Mouse (Mus musculus) heart, postnatal 0 days (tissue): ENCODE measurements at regions not wholly inside any gene's neighbourhood (a gene's known extent, or its start where the extent isn't known, plus 50 kb on each side); places are given as distances from the start of the nearest gene placed in this dataset.
A peak's percentile ranks its signal among the peaks of the same experiment; 100 is the strongest.

Experiments
- ATAC-seq: fragments of 200-750 bp; cut with Nextera tagmentation; 2 replicates; pipeline ENCODE4 v1.8.0; 2017; ENCODE audit warnings: low read depth, moderate number of reproducible peaks, moderate library complexity; ENCODE audit not compliant: insufficient read depth
- DNase-seq: peaks from one replicate; pipeline ENCODE4 v3.0.0-alpha.2; 2016; ENCODE audit warnings: low spot score
- H3K27ac ChIP-seq: fragments of 300-500 bp; sonication (generic); 2 replicates; pipeline ENCODE4 v1.5.1; 2014; ENCODE audit warnings: low read depth, mild to moderate bottlenecking
- H3K27me3 ChIP-seq: fragments of 300-500 bp; sonication (generic); 2 replicates; pipeline ENCODE4 v1.6.1; 2014; ENCODE audit warnings: low read length, mixed read lengths; ENCODE audit not compliant: control insufficient read depth, insufficient read depth
- H3K36me3 ChIP-seq: fragments of 300-500 bp; sonication (generic); replicated peaks from 2 replicates; pipeline ENCODE4 v1.6.1; 2014; ENCODE audit warnings: low read length, mixed read lengths; ENCODE audit not compliant: control insufficient read depth, insufficient read depth
- H3K4me1 ChIP-seq: fragments of 300-500 bp; sonication (generic); 2 replicates; pipeline ENCODE4 v1.6.1; 2014; ENCODE audit warnings: antibody characterized with exemption; ENCODE audit not compliant: control insufficient read depth, insufficient read depth
- H3K4me2 ChIP-seq: fragments of 300-500 bp; sonication (generic); 2 replicates; pipeline ENCODE4 v1.6.1; 2014; ENCODE audit warnings: low read depth, mild to moderate bottlenecking, low read length, moderate library complexity
- H3K4me3 ChIP-seq: fragments of 300-500 bp; sonication (generic); 2 replicates; pipeline ENCODE4 v1.5.1; 2014; ENCODE audit warnings: low read depth, low read length
- H3K9ac ChIP-seq: fragments of 300-500 bp; sonication (generic); replicated peaks from 2 replicates; pipeline ENCODE4 v1.6.1; 2014; ENCODE audit warnings: low read depth, low read length, mixed read lengths
- H3K9me3 ChIP-seq: fragments of 300-500 bp; sonication (generic); replicated peaks from 2 replicates; pipeline ENCODE4 v1.6.1; 2016; ENCODE audit warnings: low read length; ENCODE audit not compliant: control insufficient read depth
- CTCF ChIP-seq: IDR thresholded peaks from 2 replicates; pipeline ENCODE4 v1.5.1; 2016; ENCODE audit warnings: antibody characterized with exemption, control low read depth, low read depth
- EP300 ChIP-seq: IDR thresholded peaks from 2 replicates; pipeline ENCODE4 v1.6.1; 2016; ENCODE audit warnings: antibody characterized with exemption, low read depth
- whole genome bisulfite sequencing: fragments of 180-500 bp; shearing (Covaris S2); extraction: QIAGEN DNeasy Blood & Tissue Kit; methylation state at CpG from one replicate; pipeline ENCODE4 v1.1.7; 2014; 5-methylcytosine and 5-hydroxymethylcytosine counted together

DNA sequence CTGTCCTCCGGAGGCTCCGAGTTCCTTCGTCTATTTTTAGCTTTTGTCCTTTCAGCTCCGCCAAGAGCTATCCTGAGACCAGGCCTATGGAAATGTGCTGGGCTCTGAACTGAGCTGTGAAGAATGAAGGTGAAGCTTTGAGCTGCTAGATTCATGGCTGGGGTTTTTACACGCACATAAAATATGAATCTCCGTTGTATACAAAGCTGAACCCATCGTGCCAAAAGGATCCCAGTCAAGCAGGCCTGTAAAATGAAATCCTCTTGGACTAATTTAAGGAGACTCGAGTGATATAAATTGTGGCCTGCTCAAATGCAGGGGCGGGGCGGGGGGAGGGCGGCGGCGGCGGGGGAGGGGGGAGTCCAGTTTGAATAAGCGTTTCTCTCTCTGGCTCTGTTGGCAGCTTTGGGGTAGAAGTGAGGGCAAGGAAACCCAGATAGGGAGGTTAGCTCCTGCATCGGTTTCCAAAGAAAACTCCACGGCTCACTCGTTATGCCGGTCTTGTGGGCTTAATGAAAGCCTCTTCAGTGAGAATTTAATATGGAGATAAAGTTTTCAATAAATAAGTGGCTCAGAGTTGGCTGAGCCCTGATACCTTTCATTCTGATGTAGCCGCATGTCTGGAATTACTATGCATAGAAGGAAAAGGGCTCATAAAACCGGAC, 277.1 kb upstream of the Pbx1 start:
- peak; percentile 70 for DNase-seq
- Histone ChIP-seq H3K4me2 (peak overlapping the region; percentile 53), H3K27ac (peak overlapping the region; percentile 84), H3K4me3 (peak overlapping the region; percentile 26), H3K36me3 (no peaks in the 10 kb centered on the region), H3K4me1 (no peaks in the 10 kb centered on the region; the same call in none of the 2 replicates), H3K9me3 (no peaks in the 10 kb centered on the region), H3K27me3 (no peaks in the 10 kb centered on the region), H3K9ac (no peak overlapping the region; the same call in none of the 2 replicates)
- TF ChIP-seq EP300 (no peak), CTCF (no peak)
- WGBS: 12% methylated on average over 21 of the region's 21 CpGs
- ATAC-seq: peak; percentile 80

DNA sequence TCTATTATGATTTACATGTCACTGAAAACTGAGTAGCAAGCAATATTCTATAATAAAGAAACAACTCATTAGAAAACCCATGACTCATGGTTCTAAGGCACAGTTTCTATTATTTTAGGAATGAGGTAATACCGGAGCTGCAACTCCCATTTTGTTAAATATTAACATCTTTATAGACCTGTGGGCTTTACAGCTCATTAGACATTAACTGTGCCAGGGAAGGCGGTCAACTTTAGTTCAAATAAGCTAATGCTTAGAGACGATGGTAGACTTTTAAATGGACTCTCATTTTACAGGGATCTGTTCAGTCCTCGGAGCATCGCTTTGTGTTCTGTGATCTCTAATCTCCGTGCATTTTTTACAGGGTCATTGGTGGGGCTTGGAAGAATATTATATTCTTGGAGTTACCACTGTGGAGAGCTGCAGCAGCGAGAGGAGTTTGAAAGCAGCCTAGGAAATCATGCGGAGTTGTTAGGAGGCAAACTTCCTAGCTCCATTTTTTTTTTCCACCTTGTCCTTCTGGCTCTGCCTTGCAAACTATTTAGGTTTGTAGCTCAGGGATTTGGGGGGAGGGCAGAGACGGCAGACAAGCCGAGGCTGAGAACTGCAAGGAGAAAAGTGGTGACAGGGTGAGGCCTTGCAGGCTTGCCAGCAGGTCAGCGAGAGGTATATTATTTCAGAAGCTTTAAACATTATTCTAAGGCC, 276.2 kb upstream of the Pbx1 start:
- 28% methylated on average over 11 of the region's 11 CpGs for WGBS
- ATAC-seq (peak; percentile 64; the same call in 1 of the 2 replicates), DNase-seq (peak; percentile 54)
- Histone ChIP-seq H3K27me3 (no peaks in the 10 kb centered on the region), H3K4me2 (peak overlapping the region; percentile 53), H3K9ac (no peak overlapping the region; the same call in 1 of the 2 replicates), H3K4me1 (no peaks in the 10 kb centered on the region; the same call in none of the 2 replicates), H3K4me3 (peak overlapping the region; percentile 5; the same call in 1 of the 2 replicates), H3K9me3 (no peaks in the 10 kb centered on the region), H3K27ac (peak overlapping the region; percentile 84), H3K36me3 (no peaks in the 10 kb centered on the region)
- TF ChIP-seq EP300: no peak
- TF ChIP-seq CTCF: no peak

DNA sequence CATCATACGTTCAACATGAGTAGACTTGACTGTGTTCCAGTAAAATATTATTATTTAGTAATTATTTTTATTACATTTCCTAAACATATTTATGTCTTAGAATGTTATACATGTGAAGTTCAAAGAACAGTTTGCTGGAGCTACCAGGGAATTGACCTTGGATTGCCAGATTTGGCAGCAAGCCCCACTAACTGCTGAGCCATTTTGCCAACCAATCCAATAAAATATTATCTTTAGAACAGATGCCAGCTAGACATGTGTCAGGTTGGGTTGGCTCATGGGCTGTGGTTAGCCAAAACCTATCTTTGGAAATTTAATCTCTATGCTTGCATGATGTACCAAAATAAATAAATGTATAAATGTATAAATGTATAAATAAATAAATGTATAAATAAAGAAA, 265.3 kb upstream of the Pbx1 start:
- TF ChIP-seq CTCF: no peak
- TF ChIP-seq EP300: no peak
- 81% methylated on average over 1 of the region's 1 CpGs for WGBS

DNA sequence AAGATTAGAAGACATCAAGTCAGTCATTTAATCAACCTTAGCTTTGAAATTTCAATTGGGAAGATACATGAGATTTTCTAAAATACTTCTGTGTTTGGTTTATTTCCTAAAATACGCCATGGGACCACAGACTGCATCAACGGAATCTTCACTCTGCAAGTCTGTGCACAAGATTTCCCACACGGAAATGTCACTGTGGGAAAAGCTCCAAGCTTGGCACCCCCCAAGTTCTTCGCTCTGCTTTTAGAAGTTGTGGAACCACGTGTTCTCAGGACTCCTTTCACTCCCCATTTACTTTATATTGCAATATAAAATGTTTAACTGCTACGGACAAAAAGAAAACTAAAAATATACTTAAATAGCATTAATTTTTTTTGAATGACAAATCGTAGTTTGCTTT, 254.8 kb upstream of the Pbx1 start:
- no peaks in the 10 kb centered on the region for H3K27me3 ChIP-seq
- TF ChIP-seq EP300 (no peak), CTCF (no peak)
- no peak overlapping the region for H3K27ac ChIP-seq
- H3K9ac ChIP-seq: no peak overlapping the region
- H3K4me3 ChIP-seq: no peak overlapping the region
- DNase-seq (no peak), ATAC-seq (no peak)
- H3K4me2 ChIP-seq: no peak overlapping the region
- H3K4me1 ChIP-seq: no peaks in the 10 kb centered on the region
- H3K36me3 ChIP-seq: no peaks in the 10 kb centered on the region
- WGBS: 79% methylated on average over 7 of the region's 7 CpGs
- H3K9me3 ChIP-seq: no peaks in the 10 kb centered on the region

More for the DNA sequence above, 265.3 kb upstream of the Pbx1 start:
- no peaks in the 10 kb centered on the region for H3K36me3 ChIP-seq
- H3K4me1 ChIP-seq: no peaks in the 10 kb centered on the region
- no peak overlapping the region for H3K4me3 ChIP-seq
- ATAC-seq (no peak), DNase-seq (no peak)
- no peak overlapping the region for H3K4me2 ChIP-seq
- no peaks in the 10 kb centered on the region for H3K27me3 ChIP-seq
- no peak overlapping the region for H3K9ac ChIP-seq
- H3K9me3 ChIP-seq: no peaks in the 10 kb centered on the region
- H3K27ac ChIP-seq: no peak overlapping the region

DNA sequence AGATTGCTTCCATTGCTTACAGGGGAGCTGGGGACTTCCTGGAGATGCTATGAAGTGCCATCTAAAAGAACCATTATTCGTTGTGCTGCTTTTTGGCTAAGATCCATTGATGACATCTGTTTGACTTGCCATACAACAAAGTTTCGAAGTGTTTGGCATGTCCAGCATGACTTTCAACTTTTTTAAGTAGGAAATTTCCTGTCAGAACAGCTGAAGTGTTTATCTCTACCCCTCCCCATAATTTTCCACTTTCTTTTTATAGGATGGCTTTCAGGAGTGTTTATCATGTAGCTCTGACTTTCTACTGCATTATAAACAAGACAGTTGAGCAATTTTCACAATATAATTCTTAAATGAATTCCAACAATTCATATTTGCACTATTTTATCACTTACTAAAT, 253.1 kb upstream of the Pbx1 start:
- TF ChIP-seq EP300 (no peak), CTCF (no peak)
- Histone ChIP-seq H3K4me3 (no peak overlapping the region), H3K9me3 (no peaks in the 10 kb centered on the region), H3K4me2 (no peak overlapping the region), H3K4me1 (no peaks in the 10 kb centered on the region), H3K9ac (no peak overlapping the region), H3K27me3 (no peaks in the 10 kb centered on the region), H3K36me3 (no peaks in the 10 kb centered on the region), H3K27ac (no peak overlapping the region)
- no peak for DNase-seq
- WGBS: 53% methylated on average over 2 of the region's 2 CpGs
- no peak for ATAC-seq
